Mouse (Mus musculus) spleen, postnatal 14 days (tissue): ENCODE data around the gene Mutyh.
"Not testable (repeated sequence)": the region's sequence is repeated elsewhere in the genome, so short reads cannot be mapped to it uniquely, and the experiment has no call there.

Experiments used
- DNase-seq, 2 experiments: peaks; one replicate each; pipeline ENCODE4 v3.0.0; 2021 to 2022; ENCODE audit warnings: low spot score in 2 of 2

Mutyh gene

DNA sequence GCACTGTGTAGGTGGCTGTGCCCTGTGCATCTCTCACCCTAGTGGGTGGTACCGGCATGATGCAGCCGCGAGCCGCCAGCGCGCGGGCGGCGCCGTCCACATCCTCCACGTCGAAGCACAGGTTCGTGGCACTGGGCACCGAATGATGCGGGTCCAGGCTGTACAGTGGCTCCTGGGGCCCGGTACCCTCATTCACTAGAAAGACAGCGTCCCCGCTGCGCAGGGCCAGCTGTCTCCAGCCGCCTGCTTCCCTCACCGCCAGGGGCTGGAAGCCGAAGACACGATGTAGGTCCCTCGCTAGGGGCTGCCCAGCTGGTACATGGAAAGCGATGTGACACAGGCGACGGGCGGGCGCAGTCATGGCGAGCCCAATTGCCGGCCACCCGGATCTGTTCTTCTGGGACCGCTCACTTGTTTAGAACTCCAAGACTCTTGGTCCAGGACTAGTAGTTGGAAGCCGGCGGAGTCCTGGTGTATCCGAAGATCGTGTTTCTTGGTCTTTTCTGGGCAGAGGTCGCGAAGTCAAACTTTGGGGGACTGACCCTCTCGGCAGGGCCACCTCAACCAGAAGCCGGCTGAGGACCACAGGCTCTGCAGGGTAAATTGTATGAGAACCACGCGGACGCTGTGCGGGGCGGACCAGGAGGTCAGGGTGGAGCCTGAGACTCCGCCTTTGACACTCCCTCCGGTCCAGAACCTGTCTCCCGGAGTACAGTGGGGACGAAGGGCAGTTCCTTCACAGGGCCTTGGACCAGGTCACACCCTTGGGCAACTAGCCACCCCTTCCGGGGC lies 13.6 kb downstream of the Mutyh start:
- DNase-seq, result peak; percentile 27 to 33

DNA sequence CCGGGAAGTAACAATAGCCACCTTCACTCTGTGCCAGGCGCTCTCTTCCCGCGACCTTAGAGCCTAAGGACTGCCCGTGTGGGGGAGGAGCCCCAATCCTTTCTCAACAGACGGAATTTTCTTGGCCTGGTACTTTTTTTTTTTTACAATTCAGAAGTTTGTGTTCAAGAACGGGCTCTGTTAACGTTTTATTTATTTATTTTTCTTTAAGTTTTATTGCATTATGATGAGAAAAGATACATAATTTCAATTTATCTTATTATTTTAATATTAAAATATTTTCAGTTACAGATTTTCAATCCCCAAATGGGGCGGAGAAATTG lies 14.1 kb downstream of the Mutyh start, which contains the start of gene Hpdl:
Gene Hpdl (minus strand): TSS at position 14 of the 323 bp plus-strand sequence.
- no peak for DNase-seq

GRCm38 (mm10) chr4:116824541-116825004 lies 17.1 kb downstream of the Mutyh start:
- DNase-seq, result peak; percentile 24 to 52

DNA sequence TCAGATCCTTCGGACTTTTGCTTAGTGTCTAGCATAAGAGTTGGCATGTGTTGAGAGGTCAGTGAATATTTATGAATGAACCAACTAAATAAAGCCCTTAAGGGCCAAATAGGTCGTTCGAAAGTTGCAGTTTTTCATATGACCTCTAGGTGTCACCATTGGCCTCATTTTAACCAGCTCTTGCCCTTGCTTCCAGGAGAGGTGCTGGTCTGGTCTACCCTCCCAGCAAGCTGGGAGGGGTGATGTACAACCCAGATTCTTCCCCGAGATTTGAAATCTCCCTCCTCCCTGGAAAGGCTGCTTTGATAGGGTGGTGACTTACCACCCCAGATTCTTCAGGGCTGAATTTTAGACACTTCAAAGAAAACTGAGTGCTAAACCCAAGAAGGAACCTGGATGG lies 20.3 kb downstream of the Mutyh start:
- no peak for DNase-seq

- no peak for DNase-seq
Measured at GRCm38 (mm10) chr4:116829364-116830069, 22.0 kb downstream of the Mutyh start.

GRCm38 (mm10) chr4:116830070-116830368 lies 22.5 kb downstream of the Mutyh start:
- no peak for DNase-seq

GRCm38 (mm10) chr4:116838999-116839398 lies 31.5 kb downstream of the Mutyh start:
- DNase-seq, result no peak

GRCm38 (mm10) chr4:116840096-116840495 lies 32.6 kb downstream of the Mutyh start:
- not testable (repeated sequence) for DNase-seq

DNA sequence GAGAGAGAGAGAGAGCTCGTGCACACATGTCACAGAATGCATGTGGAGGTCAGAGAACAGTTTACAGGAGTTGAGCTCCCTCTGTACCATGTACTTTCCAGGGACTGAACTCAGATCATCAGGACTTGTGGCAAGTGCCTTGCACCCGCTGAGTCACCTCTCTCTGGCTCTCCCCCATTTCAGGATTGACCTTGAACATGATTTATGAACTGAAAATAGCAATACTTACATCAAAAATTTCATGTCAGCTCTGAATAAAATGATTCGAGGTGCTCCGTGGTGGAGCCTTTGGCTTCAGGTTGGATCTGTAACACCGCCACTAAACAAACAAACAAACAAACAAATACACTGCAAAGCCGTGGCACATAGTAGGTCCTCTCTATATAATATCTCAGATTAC lies 33.3 kb downstream of the Mutyh start:
- DNase-seq, result no peak

DNA sequence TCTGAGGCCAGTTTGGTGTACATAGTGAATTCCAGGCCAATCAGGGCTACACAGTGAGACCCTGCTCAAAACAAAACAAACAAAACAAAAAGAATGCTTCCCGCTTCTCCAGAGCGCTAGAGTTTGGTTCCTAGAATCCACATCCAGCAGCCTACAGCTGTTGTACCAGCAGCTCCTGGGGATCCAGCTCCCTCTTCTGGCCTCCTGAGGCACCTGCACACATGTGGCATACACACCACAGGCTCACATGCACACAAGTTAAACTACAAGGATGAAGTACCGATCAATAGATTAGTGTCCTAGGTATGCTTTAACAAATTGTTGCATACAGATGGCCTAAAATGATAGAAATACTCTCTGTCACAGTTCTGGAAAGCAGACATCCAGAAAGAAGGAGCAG lies 36.8 kb downstream of the Mutyh start:
- no peak for DNase-seq

GRCm38 (mm10) chr4:116849901-116850300 lies 42.4 kb downstream of the Mutyh start:
- DNase-seq, result no peak

- DNase-seq, result no peak
Measured at GRCm38 (mm10) chr4:116854286-116854685, 46.8 kb downstream of the Mutyh start.

DNA sequence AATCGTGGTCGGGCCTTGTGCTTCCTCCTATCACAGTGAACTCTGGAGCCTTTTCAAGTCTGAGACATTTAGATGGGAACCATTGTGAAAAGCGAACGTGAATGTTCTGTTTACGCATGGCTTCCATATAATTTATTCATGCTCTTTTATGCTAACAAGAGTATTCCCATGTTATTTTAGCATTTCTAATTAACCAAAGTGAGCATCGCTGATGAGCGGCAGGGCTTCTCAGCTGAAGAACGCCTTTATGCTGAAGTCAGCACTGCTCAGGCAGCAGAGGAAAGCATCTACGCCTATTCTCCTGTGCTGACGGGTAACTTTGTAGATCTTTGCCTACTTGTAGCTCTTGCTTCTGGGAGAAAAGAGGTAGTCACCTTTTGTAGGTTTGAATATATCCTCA lies 49.7 kb downstream of the Mutyh start:
- no peak for DNase-seq

DNA sequence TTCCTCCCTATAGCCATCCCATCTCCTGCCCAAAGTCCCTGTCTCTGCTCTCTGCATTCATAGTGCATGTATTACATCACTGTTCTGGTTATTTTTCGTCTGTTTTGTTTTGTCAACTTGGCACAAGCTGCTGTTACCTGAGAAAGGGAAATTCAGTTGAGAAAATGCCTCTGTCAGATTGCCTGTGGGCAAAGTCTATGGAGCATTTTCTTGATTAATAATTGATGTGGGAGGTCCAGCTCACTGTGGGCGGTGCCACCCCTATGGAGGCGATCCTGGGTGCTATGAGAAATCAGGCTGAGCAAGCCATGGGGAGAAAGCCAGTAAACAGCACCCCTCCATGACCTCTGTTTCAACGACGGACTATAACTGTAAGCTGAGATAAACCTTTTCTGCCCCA lies 52.2 kb downstream of the Mutyh start:
- DNase-seq, result no peak

DNA sequence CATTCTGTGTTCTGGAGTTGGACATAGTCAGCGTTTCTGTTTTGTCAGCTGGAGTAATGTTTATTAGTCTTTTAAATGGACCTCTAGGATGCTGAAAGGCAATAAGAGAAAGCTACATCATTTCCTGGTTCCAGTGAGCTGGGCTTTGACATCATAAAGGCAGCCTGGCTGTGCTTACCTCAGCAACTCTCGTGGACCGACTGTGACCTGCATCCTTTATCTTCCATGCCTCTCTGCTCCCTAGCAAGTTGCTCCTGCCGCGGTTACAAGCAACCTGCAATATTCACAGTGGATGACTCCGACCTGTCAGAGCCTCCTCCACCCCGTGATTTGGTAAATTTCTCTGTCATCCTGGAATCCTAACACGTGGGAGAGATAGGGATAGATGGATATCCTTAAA lies 54.5 kb downstream of the Mutyh start:
- DNase-seq, result no peak
